Mouse (Mus musculus) cerebral cortex, adult 2 months (tissue): ENCODE measurements around the gene Zdhhc22.

Source experiments
- WGBS: fragments of 180-500 bp; shearing (Covaris S2); methylation state at CpG from one replicate; pipeline ENCODE4 v1.1.7; 2018; 5-methylcytosine and 5-hydroxymethylcytosine counted together

Zdhhc22 gene

DNA sequence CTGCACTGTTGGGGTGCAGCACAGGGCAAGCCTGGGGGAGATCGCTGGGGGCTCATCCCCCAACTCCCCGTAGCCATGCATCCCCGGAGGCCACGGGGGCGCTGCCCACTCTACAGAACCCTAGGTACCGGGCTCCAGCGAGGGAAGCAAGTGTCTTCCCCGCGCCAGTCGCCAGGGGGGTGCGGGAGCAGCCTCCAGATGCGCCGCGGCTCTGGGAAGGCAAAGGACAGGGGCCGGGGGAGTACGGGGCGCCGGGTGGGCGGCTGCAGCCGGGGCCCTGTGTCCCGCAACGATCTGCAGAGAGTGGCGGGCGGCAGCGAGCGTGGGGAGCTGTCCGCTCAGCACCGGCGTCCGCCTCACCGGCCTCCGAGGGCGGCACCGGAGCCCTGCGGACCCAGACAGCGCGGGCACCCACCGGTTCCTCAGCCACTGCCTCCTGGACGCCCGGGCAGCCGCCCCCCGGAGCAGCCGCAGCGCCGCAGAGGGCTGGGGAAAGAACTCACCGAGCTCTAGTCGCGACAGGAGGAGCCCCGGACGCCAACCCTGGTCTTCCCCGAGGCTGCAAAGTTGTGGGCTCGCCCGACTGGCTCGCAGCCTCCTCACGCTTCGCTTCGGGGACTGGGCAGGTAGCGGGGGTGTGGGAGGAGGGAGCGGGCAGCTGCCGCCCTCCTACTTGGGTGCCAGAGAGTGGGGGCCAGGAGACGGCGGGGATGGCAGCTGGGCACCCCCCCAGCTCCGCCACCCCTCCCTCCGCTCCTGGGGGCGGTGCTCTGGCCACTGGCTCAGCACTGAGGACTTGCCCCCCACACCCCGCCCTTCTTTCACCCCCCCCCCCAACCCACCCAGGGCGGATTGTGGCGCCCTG lies at the start of gene Zdhhc22:
Gene Zdhhc22, minus strand, starts transcription at position 541 of the 865 bp plus-strand sequence.
- WGBS: 2% methylated on average over 66 of the region's 68 CpGs

DNA sequence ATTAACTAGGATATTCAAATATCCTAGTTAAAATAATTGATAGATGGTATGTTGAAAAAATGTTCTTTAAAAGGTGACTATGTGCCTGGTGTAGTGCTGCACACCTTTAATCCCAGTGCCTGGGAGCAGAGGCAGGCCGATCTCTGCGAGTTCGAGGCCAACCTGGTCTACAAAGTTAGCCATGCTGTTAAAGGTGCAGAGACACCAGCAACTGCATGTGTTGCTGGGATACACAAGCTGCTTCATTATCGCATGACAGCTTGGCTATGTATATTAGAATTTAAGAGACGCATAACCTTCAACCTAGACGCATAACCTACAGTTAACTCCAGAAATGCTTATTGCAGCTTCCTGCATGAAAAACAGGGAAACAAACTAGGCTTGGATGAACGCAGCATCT lies 46.4 kb upstream of the Zdhhc22 start:
- WGBS: 88% methylated on average over 7 of the region's 7 CpGs

DNA sequence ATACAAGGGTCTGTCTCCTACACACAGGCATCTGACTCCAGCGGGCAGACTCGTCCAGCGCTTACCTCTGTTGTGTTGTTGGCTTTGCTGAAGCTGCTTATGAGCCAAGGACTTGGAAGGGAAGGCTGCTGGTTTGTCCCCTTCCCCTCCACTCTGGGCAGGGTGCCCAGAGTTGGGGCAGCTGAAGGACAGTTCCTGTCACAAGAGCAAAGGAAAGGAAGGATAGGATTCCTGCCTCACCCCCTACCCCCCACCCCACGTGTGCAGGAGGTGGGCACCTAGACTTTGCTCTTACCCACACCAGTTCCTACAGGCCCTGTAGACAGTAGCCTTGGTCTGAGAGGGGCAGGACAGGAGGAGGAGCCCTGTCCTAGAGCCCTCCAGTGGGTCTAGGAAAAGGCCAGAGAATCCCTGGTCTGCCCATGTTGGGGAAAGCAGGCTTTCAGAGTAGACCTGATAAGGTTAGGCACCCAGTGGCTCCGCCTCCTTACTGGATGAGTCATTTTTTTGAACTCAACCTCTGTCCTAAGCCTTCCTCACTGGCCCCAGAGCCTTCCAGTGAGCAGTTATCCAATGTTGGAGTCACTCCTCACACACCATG lies 41.0 kb upstream of the Zdhhc22 start:
- 64% methylated on average over 5 of the region's 5 CpGs for WGBS

DNA sequence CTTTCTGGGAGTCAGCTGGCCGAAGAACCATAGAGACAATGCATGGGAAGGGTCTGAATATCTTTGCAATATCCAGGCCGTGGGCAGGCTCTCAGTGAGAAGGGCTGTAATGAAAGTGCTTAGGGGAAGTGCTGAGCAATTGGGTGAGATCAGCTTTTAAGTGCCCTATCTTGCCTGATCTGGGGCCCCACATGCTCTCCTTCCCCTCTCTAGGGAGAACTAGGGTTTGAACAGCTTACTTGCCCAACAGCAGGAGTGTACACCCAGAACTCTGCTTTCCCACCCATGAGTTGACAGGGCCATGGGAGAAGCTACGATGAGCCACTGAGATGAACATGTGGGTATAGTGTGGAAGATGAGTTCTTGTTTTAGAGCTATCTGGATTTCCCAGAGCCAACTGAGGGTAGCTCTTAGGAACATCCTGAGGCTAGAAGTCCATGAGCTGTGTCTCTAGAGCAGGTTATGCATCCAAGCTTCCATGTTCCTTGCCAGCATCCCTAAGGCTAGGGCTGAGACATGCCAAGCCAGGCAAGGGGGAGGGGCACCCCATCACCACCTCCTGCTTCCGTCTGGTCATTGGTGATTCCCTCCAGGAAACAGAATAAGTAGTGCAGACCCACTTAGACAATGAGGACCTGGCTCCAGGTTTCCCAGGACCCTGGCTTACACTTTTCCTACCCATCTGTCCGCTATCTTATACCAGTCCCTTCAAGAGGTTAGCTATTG lies 39.2 kb upstream of the Zdhhc22 start:
- WGBS: 66% methylated on average over 5 of the region's 5 CpGs

GRCm38 (mm10) chr12:87028068-87028467 lies 37.8 kb upstream of the Zdhhc22 start:
- WGBS: 59% methylated on average over 2 of the region's 2 CpGs

DNA sequence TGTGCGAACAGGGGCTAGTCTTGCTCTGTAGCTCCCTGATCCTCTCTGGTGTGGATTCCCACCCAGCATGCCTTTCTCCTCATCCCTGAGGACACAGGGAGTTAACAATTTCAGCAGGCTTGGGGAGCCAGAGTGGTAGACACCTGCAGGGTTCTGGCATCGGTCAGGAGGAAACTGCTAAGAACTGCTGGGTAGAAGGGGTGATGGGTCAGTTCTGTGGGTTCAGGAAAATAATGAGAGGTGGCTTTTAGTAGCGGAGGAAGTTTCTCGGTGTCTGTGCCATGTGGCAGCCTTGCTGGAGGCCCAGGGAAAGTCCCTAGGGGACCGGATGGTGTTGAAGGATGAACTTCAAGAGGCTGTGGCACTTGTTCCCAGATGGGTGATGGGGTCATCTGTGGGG lies 37.2 kb upstream of the Zdhhc22 start:
- 18% methylated on average over 5 of the region's 5 CpGs for WGBS

DNA sequence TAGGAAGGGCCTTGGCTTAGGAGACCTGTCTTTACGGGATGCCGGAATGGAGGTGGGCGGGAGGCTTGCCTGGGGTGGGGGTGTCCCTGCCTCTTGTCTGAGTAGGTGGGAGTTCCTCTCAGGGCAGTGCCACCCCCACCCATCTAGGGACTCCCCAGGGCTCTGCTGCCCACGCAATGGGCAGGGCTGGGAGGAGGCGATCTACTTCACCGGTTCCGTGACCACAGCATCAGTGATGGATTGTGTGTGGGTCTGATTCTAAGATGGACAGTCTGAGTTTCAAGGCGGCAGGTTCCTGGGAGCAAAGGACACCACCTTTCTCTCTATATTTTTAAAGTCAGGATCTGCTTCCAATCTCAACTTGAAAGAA lies 36.6 kb upstream of the Zdhhc22 start:
- WGBS: 7% methylated on average over 8 of the region's 8 CpGs

DNA sequence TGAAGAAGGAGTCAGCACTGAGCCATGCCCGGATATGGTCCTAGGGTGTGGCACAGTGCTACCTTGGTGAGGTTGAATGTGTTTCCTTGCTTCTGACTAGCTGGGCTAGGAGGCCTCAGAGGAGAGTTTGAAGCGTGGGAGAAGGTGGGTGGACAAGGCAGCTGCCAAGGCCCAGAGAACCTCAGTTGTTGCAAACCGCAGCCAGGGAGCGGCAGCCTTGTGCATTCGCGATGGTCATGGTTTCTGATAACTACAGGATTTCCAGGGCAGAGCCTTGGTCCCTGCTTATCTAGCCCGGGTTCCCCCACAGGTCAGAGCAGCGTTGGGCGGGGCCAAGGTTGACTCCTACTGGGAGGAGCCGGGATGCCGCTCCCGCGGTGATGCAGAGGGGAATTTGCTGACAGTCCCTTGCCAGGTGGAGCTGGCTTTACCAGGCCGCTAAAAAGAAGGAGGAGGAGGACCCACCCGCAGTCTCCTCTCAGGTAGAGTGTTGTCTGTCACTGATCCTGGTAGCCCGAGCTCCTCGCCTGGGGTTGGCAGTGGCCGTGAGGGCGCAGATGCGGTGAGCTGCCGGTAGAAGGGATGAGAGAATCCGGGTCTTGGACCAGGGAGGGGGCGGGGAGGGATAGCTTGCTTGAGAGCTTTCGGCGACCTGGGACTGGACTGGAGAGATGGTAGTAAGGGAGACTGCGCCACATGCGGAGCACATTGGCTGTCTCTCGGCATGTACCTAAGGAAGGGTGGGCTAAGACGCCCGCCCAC lies 36.1 kb upstream of the Zdhhc22 start:
- 2% methylated on average over 30 of the region's 30 CpGs for WGBS

- WGBS: 65% methylated on average over 3 of the region's 3 CpGs
Observed at GRCm38 (mm10) chr12:87023456-87023855, 33.2 kb upstream of the Zdhhc22 start.

- 91% methylated on average over 2 of the region's 2 CpGs for WGBS
Observed at GRCm38 (mm10) chr12:87022006-87022405, 31.8 kb upstream of the Zdhhc22 start.

- 89% methylated on average over 6 of the region's 6 CpGs for WGBS
Observed at GRCm38 (mm10) chr12:87021040-87021439, 30.8 kb upstream of the Zdhhc22 start, which contains the start of gene Tmem63c. TSS of gene Tmem63c (plus strand) at chr12:87021340.

GRCm38 (mm10) chr12:87018756-87019155 lies 28.5 kb upstream of the Zdhhc22 start:
- WGBS: 83% methylated on average over 2 of the region's 2 CpGs

DNA sequence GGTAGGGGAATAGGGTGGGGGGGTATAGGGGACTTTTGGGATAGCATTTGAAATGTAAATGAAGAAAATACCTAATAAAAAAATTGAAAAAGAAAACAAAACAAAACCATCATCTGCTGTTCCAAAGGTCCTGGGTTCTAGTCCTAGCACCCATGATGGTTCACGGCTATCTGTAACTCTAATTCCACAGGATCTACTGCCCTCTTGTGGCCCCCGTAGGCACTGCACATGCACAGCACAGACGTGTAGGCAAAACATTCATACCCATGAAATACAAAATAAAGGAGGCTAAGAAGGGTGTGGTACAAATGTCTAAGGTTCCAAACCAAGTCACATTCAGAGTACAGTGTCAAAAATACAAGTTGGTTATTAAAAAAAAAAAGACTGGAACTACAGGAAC lies 26.8 kb upstream of the Zdhhc22 start:
- WGBS: 45% methylated on average over 3 of the region's 3 CpGs

DNA sequence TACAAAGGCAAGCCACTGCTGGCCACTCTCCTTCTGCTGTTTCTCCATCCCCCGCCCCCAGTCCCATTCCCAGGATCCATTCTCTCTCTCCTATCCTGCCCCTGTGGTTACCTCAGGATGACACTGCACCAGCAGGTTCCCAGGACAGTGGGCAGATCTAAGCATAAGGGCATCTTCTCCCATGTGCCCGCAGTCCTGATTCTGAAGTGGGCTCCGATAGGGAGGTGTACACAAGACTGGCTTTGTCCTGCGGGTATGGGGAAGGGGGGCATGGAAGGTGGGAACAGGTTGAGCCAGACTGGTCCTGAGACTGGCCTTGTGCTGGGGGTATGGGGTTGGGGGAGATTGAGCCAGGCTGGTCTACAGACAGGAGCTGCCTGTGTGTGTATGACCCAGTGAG lies 14.4 kb upstream of the Zdhhc22 start:
- 76% methylated on average over 4 of the region's 4 CpGs for WGBS

DNA sequence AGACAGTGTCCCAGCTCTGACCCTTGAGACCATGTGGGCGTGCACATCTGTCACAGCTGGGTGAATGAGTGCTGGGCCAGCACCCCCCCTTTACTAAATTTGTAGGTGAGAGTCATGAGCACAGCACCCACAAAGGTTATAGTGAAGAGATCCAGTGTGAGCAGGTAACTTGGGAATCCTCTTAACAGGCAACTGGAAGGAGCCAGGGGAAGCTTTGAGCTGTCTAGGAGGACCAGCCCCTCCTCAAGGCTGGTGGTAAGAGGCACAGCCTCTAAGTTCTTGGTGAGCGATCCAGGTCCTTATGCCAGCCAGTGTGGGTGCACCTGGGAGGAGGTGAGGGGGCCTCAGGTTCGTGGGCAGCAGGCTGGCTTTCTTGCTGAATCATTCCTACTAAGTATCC lies 13.4 kb upstream of the Zdhhc22 start:
- 38% methylated on average over 3 of the region's 3 CpGs for WGBS

DNA sequence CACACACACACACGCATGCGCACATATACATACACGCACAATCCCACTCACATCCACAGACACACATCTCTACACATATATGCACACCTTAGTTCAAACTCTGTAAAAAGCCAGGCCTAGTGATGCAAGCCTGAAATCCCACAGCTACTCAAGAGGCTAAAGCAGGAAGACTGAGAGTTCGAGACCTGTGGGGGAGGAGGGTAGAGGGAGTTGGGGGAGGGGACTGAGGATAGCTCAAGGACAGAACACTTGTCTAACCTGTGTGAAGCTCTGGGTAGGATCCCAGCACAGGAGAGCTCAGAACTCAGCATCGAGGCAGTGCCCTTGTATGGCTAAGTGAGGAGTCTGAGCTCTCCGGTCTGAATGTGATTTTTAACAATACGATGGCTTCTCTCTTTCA lies 12.6 kb upstream of the Zdhhc22 start:
- WGBS: 79% methylated on average over 7 of the region's 7 CpGs

DNA sequence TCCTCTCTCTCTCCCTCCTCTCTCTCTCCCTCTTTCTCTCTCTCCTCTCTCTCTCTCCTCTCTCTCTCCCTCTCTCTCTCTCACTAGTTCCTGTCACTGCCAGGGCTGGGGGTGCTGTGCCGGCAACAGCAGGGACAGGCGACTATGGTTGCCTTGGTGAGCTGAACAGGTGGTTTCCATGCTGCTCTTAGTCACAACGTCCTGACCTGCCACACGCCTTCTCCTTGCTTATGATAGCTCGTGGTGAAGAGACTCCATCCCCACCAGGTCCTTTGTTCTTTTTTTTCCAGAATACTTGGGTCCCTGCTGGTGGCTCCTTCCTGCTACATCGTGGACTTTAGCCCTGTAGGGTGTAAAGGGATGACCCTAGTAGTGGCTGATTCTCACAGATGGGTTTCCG lies 12.0 kb upstream of the Zdhhc22 start:
- 51% methylated on average over 7 of the region's 7 CpGs for WGBS

DNA sequence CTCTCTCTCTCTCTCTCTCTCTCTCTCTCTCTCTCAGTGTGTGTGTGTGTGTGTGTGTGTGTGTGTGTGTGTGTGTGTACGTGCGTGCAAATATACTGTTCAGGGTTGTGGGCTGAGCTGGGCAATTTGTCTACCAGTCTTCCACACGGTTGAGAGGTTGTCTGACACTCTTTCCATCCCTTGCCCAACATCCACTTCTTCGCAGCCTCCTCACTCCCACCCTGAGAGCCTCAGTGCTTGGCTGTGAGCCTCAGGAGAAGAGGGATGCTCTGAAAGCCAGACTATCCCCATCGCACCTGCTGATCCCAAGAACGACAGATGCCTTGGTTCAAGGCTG lies 10.6 kb upstream of the Zdhhc22 start:
- 17% methylated on average over 6 of the region's 6 CpGs for WGBS

DNA sequence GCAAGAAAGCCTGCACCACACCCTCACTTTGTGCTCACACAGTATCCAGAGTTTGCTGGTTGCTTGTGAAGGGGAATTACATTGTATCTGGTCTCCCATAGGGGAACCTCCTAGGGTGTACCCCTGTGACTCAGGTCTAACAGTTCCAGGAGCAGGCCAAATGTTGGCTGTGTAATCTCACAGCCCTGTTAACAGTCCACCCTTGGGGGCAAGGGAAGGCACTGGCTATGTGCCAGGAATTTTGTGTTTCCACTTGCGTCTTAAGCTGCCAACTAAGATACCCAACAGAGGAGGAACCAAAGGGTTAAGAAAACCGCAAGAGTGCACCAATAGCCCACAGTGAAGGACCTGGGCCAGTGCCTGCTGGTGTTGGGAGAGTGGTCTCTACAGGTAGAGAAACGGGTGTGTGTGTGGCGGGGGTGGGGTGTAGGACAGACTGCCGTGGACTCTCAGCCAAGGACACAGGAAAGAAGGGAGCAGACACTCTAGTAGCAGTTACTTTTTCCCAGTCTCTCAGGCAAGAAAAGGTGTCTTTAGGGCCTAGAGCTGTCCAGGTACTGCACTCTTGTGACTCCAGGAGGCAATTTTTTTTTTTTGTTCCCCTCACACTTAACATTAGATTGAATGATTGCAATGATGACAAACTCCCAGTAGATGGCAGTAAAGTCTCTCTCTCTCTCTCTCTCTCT lies 10.1 kb upstream of the Zdhhc22 start:
- WGBS: 43% methylated on average over 5 of the region's 5 CpGs

GRCm38 (mm10) chr12:86999283-86999820 lies 9.1 kb upstream of the Zdhhc22 start:
- WGBS: 49% methylated on average over 10 of the region's 10 CpGs

GRCm38 (mm10) chr12:86998699-86999098 lies 8.5 kb upstream of the Zdhhc22 start:
- WGBS: 91% methylated on average over 4 of the region's 4 CpGs
